Mouse (Mus musculus) lung, postnatal 0 days (tissue): ENCODE data around the gene Ctnna3. TPM values are rescaled to one million over a fixed set of nuclear protein-coding genes. Genes with fewer than 3 reads are reported as not detected.
"Not testable (repeated sequence)": the region's sequence is repeated elsewhere in the genome, so short reads cannot be mapped to it uniquely, and the experiment has no call there.

Experiments
- ATAC-seq: fragments of 200-750 bp; cut with Nextera tagmentation; 2 replicates; pipeline ENCODE4 v1.8.0; 2017; ENCODE audit warnings: moderate library complexity
- DNase-seq: peaks from one replicate; pipeline ENCODE4 v3.0.0-alpha.2; 2016; ENCODE audit warnings: low spot score
- H3K27ac ChIP-seq: fragments of 300-500 bp; sonication (generic); 2 replicates; pipeline ENCODE4 v1.5.1; 2014; ENCODE audit warnings: antibody characterized with exemption, mild to moderate bottlenecking, low read length, mixed read lengths
- H3K27me3 ChIP-seq: fragments of 300-500 bp; sonication (generic); replicated peaks from 2 replicates; pipeline ENCODE4 v1.6.1; 2014; ENCODE audit warnings: low read length, mixed read lengths; ENCODE audit not compliant: insufficient read depth
- H3K36me3 ChIP-seq: fragments of 300-500 bp; sonication (generic); 2 replicates; pipeline ENCODE4 v1.6.1; 2014; ENCODE audit warnings: low read length, mixed read lengths; ENCODE audit not compliant: insufficient read depth
- H3K4me1 ChIP-seq: fragments of 300-500 bp; sonication (generic); 2 replicates; pipeline ENCODE4 v1.6.1; 2014; ENCODE audit warnings: antibody characterized with exemption, low read depth, low read length, mixed read lengths; ENCODE audit not compliant: insufficient read depth
- H3K4me2 ChIP-seq: fragments of 300-500 bp; sonication (generic); replicated peaks from 2 replicates; pipeline ENCODE4 v1.6.1; 2014; ENCODE audit warnings: low read depth, mild to moderate bottlenecking, low read length, moderate library complexity, mixed read lengths
- H3K4me3 ChIP-seq: fragments of 300-500 bp; sonication (generic); 2 replicates; pipeline ENCODE4 v1.5.1; 2014; ENCODE audit warnings: low read depth, low read length
- H3K9ac ChIP-seq: fragments of 300-500 bp; sonication (generic); replicated peaks from 2 replicates; pipeline ENCODE4 v1.6.1; 2014; ENCODE audit warnings: low read depth, mild to moderate bottlenecking
- H3K9me3 ChIP-seq: fragments of 300-500 bp; sonication (generic); 2 replicates; pipeline ENCODE4 v1.6.1; 2016; ENCODE audit warnings: low read length, mixed read lengths
- CTCF ChIP-seq: IDR thresholded peaks from 2 replicates; pipeline ENCODE4 v1.5.1; 2016; ENCODE audit warnings: antibody characterized with exemption, mild to moderate bottlenecking
- EP300 ChIP-seq: IDR thresholded peaks from 2 replicates; pipeline ENCODE4 v1.6.1; 2016; ENCODE audit warnings: antibody characterized with exemption, mild to moderate bottlenecking, control low read depth
- WGBS: fragments of 180-500 bp; shearing (Covaris S2); extraction: QIAGEN DNeasy Blood & Tissue Kit; methylation state at CpG from one replicate; pipeline ENCODE4 v1.1.7; 2014; 5-methylcytosine and 5-hydroxymethylcytosine counted together
- polyA plus RNA-seq: library from polyadenylated mRNA; unstranded; fragments of >200 nt; fragmentation: Nextera tagmentation; extraction: Ambion mirVana; gene quantifications from 2 replicates; pipeline ENCODE4 v1.2.1, GENCODE M21; 2015

Gene Ctnna3
- polyA plus RNA-seq, 1 experiment from 2014 or later = 0.19 TPM

DNA sequence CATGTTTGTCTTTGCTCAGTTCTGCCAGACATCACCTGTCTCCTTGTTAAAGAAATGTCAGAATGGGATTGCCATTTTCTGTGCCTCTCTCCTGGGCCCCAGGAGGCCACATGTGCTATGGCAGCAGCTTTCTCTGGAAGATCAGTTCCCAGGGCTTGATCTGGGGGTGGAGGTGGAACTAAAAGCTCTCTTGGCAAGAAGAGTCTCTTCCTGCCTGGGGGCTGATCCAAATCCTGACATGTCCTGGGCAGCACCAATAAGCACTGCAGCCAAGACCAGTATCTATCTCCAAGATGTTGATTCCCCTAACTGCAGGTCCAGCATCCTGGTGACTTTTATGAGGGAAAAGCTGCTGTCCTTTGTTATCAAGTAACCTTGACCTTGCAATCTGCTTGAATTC lies 1583.6 kb downstream of the Ctnna3 start:
- H3K36me3 ChIP-seq = no peaks in the 10 kb centered on the region
- no peak overlapping the region for H3K4me2 ChIP-seq
- H3K27me3 ChIP-seq = no peaks in the 10 kb centered on the region
- ATAC-seq (no peak), DNase-seq (no peak)
- H3K27ac ChIP-seq = no peak overlapping the region
- no peak overlapping the region for H3K9ac ChIP-seq
- no peaks in the 10 kb centered on the region for H3K4me1 ChIP-seq
- no peak overlapping the region for H3K4me3 ChIP-seq
- no peaks in the 10 kb centered on the region for H3K9me3 ChIP-seq
- TF ChIP-seq EP300 (no peak), CTCF (no peak)

DNA sequence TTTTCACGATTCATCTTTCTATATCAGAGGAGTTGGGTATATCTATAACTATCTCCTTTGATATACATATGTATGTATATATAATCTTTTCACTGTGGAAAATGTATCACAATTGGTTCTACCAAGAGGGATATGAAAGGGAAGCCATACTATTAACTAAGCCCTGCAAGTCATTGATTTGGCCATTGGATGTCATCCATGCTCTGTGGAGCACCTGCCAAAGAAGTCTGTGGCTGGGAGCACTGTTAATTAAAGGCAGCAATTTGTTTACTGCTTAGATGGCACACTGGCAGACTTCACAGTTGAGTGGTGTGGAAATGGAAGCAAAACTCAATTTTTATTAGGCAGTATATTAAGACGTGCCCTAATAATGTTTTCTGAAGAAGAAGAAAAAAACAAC lies 1592.8 kb downstream of the Ctnna3 start:
- ATAC-seq (no peak), DNase-seq (no peak)
- Histone ChIP-seq H3K4me3 (no peak overlapping the region), H3K4me2 (no peak overlapping the region), H3K4me1 (no peaks in the 10 kb centered on the region), H3K36me3 (no peaks in the 10 kb centered on the region), H3K9me3 (no peaks in the 10 kb centered on the region), H3K9ac (no peak overlapping the region), H3K27ac (no peak overlapping the region), H3K27me3 (no peaks in the 10 kb centered on the region)
- 79% methylated on average over 2 of the region's 2 CpGs for WGBS
- TF ChIP-seq CTCF = no peak
- TF ChIP-seq EP300 = no peak

DNA sequence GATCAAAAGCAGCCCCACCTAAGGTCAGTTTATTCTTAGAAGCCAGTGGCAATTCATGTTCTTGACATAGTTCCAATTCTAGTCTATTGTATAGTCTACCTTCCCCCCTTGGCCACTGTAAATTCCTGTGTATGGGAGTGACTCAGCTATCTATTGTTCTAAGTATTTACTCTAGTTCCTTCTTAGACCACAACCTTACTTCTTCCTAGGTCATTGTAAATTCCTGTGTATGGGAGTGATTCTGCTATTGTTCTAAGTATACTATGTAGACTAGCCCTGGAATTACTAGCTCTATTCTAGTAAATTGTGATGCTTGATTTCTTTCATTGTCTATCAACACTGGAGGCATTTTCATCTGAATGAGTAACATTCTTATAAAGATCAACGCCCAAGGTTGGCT lies 1603.6 kb downstream of the Ctnna3 start:
- not testable (repeated sequence) for ATAC-seq, H3K9ac ChIP-seq, H3K9me3 ChIP-seq, H3K27ac ChIP-seq, DNase-seq, H3K36me3 ChIP-seq, H3K4me3 ChIP-seq, H3K4me1 ChIP-seq, H3K27me3 ChIP-seq, H3K4me2 ChIP-seq
- 75% methylated on average over 1 of the region's 1 CpGs for WGBS

Other genes with a start within 250 kb of the Ctnna3 start
- gene Mypn, start 226.1 kb upstream of the Ctnna3 start, polyA plus RNA-seq = 0.16 and 0.18 TPM in 2 replicates
- gene Herc4, start 186.3 kb upstream of the Ctnna3 start, polyA plus RNA-seq = 23.8 and 28.3 TPM in 2 replicates
- gene Sirt1, start 48.4 kb upstream of the Ctnna3 start, polyA plus RNA-seq = 5.4 and 5.5 TPM in 2 replicates
- gene Dnajc12, start 47.7 kb upstream of the Ctnna3 start, polyA plus RNA-seq = 18.4 and 20.0 TPM in 2 replicates
- not detected in 2 replicates for gene Gm7075, start 8.3 kb upstream of the Ctnna3 start, polyA plus RNA-seq